Mouse (Mus musculus): Measurements from ENCODE around the gene 4930523C07Rik.
A peak's percentile ranks its signal among the peaks of the same experiment; 100 is the strongest.

The 4930523C07Rik gene

GRCm38 (mm10) chr1:160046786-160047185, 2.6 kb downstream of the 4930523C07Rik start:
- DNase-seq (ENCODE audit: low spot score): no peak

- DNase-seq (ENCODE audit: low spot score): no peak
Measured at GRCm38 (mm10) chr1:160047481-160047931, 3.3 kb downstream of the 4930523C07Rik start.

- no peak for DNase-seq (ENCODE audit: low spot score)
Measured at GRCm38 (mm10) chr1:160049131-160049880, 5.1 kb downstream of the 4930523C07Rik start.

GRCm38 (mm10) chr1:160050898-160051297, 6.7 kb downstream of the 4930523C07Rik start:
- no peak for DNase-seq (ENCODE audit: low spot score)

- DNase-seq (ENCODE audit: low spot score): no peak
Measured at GRCm38 (mm10) chr1:160052556-160053315, 8.6 kb downstream of the 4930523C07Rik start.

- no peak for DNase-seq (ENCODE audit: low spot score)
Measured at GRCm38 (mm10) chr1:160053510-160054305, 9.5 kb downstream of the 4930523C07Rik start.

- no peak for DNase-seq (ENCODE audit: low spot score)
Measured at GRCm38 (mm10) chr1:160054366-160055078, 10.3 kb downstream of the 4930523C07Rik start.

- DNase-seq (ENCODE audit: low spot score): no peak
Measured at GRCm38 (mm10) chr1:160057657-160058056, 13.5 kb downstream of the 4930523C07Rik start.

GRCm38 (mm10) chr1:160059908-160060307, 15.7 kb downstream of the 4930523C07Rik start:
- DNase-seq (ENCODE audit: low spot score): no peak

- no peak for DNase-seq (ENCODE audit: low spot score)
Measured at GRCm38 (mm10) chr1:160060542-160060941, 16.4 kb downstream of the 4930523C07Rik start.

- DNase-seq (ENCODE audit: low spot score): no peak
Measured at GRCm38 (mm10) chr1:160061321-160061720, 17.1 kb downstream of the 4930523C07Rik start.

- no peak for DNase-seq (ENCODE audit: low spot score)
Measured at GRCm38 (mm10) chr1:160061725-160062366, 17.7 kb downstream of the 4930523C07Rik start.

- no peak for DNase-seq (ENCODE audit: low spot score)
Measured at GRCm38 (mm10) chr1:160064547-160065144, 20.5 kb downstream of the 4930523C07Rik start.

GRCm38 (mm10) chr1:160078882-160079661, 34.9 kb downstream of the 4930523C07Rik start:
- no peak for DNase-seq (ENCODE audit: low spot score)

GRCm38 (mm10) chr1:160080800-160081436, 36.7 kb downstream of the 4930523C07Rik start:
- DNase-seq (ENCODE audit: low spot score): peak; percentile 84

- no peak for DNase-seq (ENCODE audit: low spot score)
Measured at GRCm38 (mm10) chr1:160082647-160083046, 38.5 kb downstream of the 4930523C07Rik start.

GRCm38 (mm10) chr1:160084239-160084638, 40.1 kb downstream of the 4930523C07Rik start:
- DNase-seq (ENCODE audit: low spot score): no peak

GRCm38 (mm10) chr1:160086651-160087050, 42.5 kb downstream of the 4930523C07Rik start:
- no peak for DNase-seq (ENCODE audit: low spot score)

- DNase-seq (ENCODE audit: low spot score): peak; percentile 10
Measured at GRCm38 (mm10) chr1:160099659-160100302, 55.6 kb downstream of the 4930523C07Rik start.
